Mouse (Mus musculus): Measurements from ENCODE around the gene Akr1b3. TPM values are rescaled to one million over a fixed set of nuclear protein-coding genes. Genes with fewer than 3 reads are reported as not detected.

Gene Akr1b3
- total and polyA plus RNA-seq, 3 experiments = 110 to 532 (median 151) TPM

DNA sequence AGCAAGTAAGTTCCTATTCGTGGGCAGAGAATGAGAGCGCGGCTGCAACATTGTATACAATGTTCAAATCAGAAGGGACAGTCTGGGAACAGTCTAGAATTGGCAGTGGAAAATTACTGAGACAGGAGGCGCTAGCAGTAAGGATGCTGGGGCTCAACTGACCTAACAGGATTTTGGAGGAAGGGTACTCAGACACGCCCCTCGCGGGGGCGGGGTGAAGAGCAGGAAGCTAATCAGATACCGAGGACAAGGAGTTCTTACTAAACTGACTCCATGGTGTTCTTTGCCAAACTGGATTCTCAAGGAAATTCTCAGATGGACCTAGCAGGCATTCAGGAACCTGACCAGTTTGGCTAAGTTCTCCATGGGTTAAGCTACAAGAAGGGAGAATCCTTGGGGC lies 27.7 kb upstream of the Akr1b3 start:
- H3K4me3 ChIP-seq (ENCODE audit: control insufficient read depth in 1 of 2, insufficient read depth in 1 of 2, low read depth in 2 of 2, low read length in 2 of 2) = no peak overlapping the region
- peaks cover 0 to 3% of the 10 kb centered on the region in 2 experiments; a peak in 2 of 4 replicates for H3K27me3 ChIP-seq (ENCODE audit: control insufficient read depth in 1 of 2, insufficient read depth in 2 of 2, low read length in 2 of 2)
- no peak overlapping the region for H3K27ac ChIP-seq (ENCODE audit: control insufficient read depth, low read depth, low read length)
- H3K79me2 ChIP-seq (ENCODE audit: control insufficient read depth, insufficient read depth, low read length, poor library complexity) = no peaks in the 10 kb centered on the region
- H3K4me1 ChIP-seq (ENCODE audit: control insufficient read depth in 1 of 2, insufficient read depth in 2 of 2, low read length in 2 of 2) = no peaks in the 10 kb centered on the region
- H3K9ac ChIP-seq (ENCODE audit: control insufficient read depth, low read depth, low read length, poor library complexity, severe bottlenecking) = no peak overlapping the region
- H3K9me3 ChIP-seq (replicated peaks; ENCODE audit: insufficient read depth, low read length) = no peaks in the 10 kb centered on the region
- no peak for DNase-seq (ENCODE audit: low read depth, low spot score)
- no peaks in the 10 kb centered on the region for H3K36me3 ChIP-seq (ENCODE audit: control insufficient read depth in 1 of 2, insufficient read depth in 2 of 2, low read length in 2 of 2)
- TF ChIP-seq POLR2A (IDR thresholded peaks at IDR 0.05; ENCODE audit: control insufficient read depth in 1 of 2, insufficient read depth in 1 of 2, low read depth in 1 of 2, low read length in 2 of 2, poor library complexity in 1 of 2) (no peak), ELF1 (IDR thresholded peaks at IDR 0.05; ENCODE audit: low read depth, low read length) (no peak), SIN3A (IDR thresholded peaks at IDR 0.05; ENCODE audit: low read length) (no peak), ZMIZ1 (IDR thresholded peaks at IDR 0.05; ENCODE audit: low read depth, low read length) (no peak), HCFC1 (IDR thresholded peaks at IDR 0.05; ENCODE audit: low read depth, low read length) (no peak), MAFK (IDR thresholded peaks at IDR 0.05; ENCODE audit: borderline replicate concordance, low read depth, low read length) (no peak), KAT2A (conservative IDR thresholded peaks at IDR 0.05; ENCODE audit: low read depth, low read length) (no peak), MAX (IDR thresholded peaks at IDR 0.05; ENCODE audit: low read length) (no peak), E2F4 (IDR thresholded peaks at IDR 0.05; ENCODE audit: borderline replicate concordance, low read depth, low read length) (no peak), RCOR1 (IDR thresholded peaks at IDR 0.05; ENCODE audit: low read depth, low read length) (no peak), BHLHE40 (IDR thresholded peaks at IDR 0.05; ENCODE audit: borderline replicate concordance, low read depth, low read length) (no peak), NELFE (IDR thresholded peaks at IDR 0.05; ENCODE audit: low read depth, low read length) (no peak), RAD21 (IDR thresholded peaks at IDR 0.05; ENCODE audit: low read depth, low read length) (no peak), CTCF (IDR thresholded peaks at IDR 0.05 in 2 of 3, conservative IDR thresholded peaks at IDR 0.05 in 1 of 3; ENCODE audit: control insufficient read depth in 1 of 3, insufficient read depth in 1 of 3, low read depth in 2 of 3, low read length in 3 of 3, poor library complexity in 1 of 3, severe bottlenecking in 1 of 3) (no peak), ZKSCAN1 (IDR thresholded peaks at IDR 0.05; ENCODE audit: low read depth, low read length) (no peak), USF2 (IDR thresholded peaks at IDR 0.05; ENCODE audit: borderline replicate concordance in 1 of 2, insufficient read depth in 1 of 2, low read depth in 1 of 2, low read length in 2 of 2) (no peak), TCF12 (IDR thresholded peaks at IDR 0.05; ENCODE audit: low read depth, low read length) (no peak), NRF1 (IDR thresholded peaks at IDR 0.05; ENCODE audit: insufficient read depth, low read depth, low read length, poor library complexity, severe bottlenecking) (no peak), POLR2AphosphoS2 (IDR thresholded peaks at IDR 0.05; ENCODE audit: low read length) (no peak)

- no peaks in the 10 kb centered on the region for H3K79me2 ChIP-seq (ENCODE audit: control insufficient read depth, insufficient read depth, low read length, poor library complexity)
- H3K9ac ChIP-seq (ENCODE audit: control insufficient read depth, low read depth, low read length, poor library complexity, severe bottlenecking) = no peak overlapping the region
- no peaks in the 10 kb centered on the region for H3K9me3 ChIP-seq (replicated peaks; ENCODE audit: insufficient read depth, low read length)
- no peak overlapping the region for H3K27ac ChIP-seq (ENCODE audit: control insufficient read depth, low read depth, low read length)
- no peaks in the 10 kb centered on the region for H3K36me3 ChIP-seq (ENCODE audit: control insufficient read depth in 1 of 2, insufficient read depth in 2 of 2, low read length in 2 of 2)
- no peak overlapping the region for H3K4me3 ChIP-seq (ENCODE audit: control insufficient read depth in 1 of 2, insufficient read depth in 1 of 2, low read depth in 2 of 2, low read length in 2 of 2)
- H3K4me1 ChIP-seq (ENCODE audit: control insufficient read depth in 1 of 2, insufficient read depth in 2 of 2, low read length in 2 of 2) = no peaks in the 10 kb centered on the region
- H3K27me3 ChIP-seq (ENCODE audit: control insufficient read depth in 1 of 2, insufficient read depth in 2 of 2, low read length in 2 of 2) = no peaks in the 10 kb centered on the region; a peak in 1 of 4 replicates
- DNase-seq (ENCODE audit: low read depth, low spot score) = no peak
- TF ChIP-seq SMC3 (IDR thresholded peaks at IDR 0.05; ENCODE audit: low read depth, low read length) (no peak), CHD1 (IDR thresholded peaks at IDR 0.05; ENCODE audit: low read depth, low read length) (no peak), GATA1 (IDR thresholded peaks at IDR 0.05; ENCODE audit: low read depth, low read length) (no peak), NELFE (IDR thresholded peaks at IDR 0.05; ENCODE audit: low read depth, low read length) (no peak), UBTF (IDR thresholded peaks at IDR 0.05; ENCODE audit: borderline replicate concordance, insufficient read depth, low read depth, low read length) (no peak), POLR2AphosphoS2 (IDR thresholded peaks at IDR 0.05; ENCODE audit: low read length) (no peak), E2F4 (IDR thresholded peaks at IDR 0.05; ENCODE audit: borderline replicate concordance, low read depth, low read length) (no peak), TBP (IDR thresholded peaks at IDR 0.05; ENCODE audit: low read depth, low read length) (no peak), TCF12 (IDR thresholded peaks at IDR 0.05; ENCODE audit: low read depth, low read length) (no peak), MAX (IDR thresholded peaks at IDR 0.05; ENCODE audit: low read length) (no peak), ZMIZ1 (IDR thresholded peaks at IDR 0.05; ENCODE audit: low read depth, low read length) (no peak), ZC3H11A (IDR thresholded peaks at IDR 0.05; ENCODE audit: low read depth, low read length) (no peak), ETS1 (IDR thresholded peaks at IDR 0.05; ENCODE audit: low read depth, low read length) (no peak), MAFK (IDR thresholded peaks at IDR 0.05; ENCODE audit: borderline replicate concordance, low read depth, low read length) (no peak), MYC (IDR thresholded peaks at IDR 0.05; ENCODE audit: low read depth, low read length) (no peak), HCFC1 (IDR thresholded peaks at IDR 0.05; ENCODE audit: low read depth, low read length) (no peak), USF1 (IDR thresholded peaks at IDR 0.05; ENCODE audit: low read depth, low read length) (no peak), MXI1 (IDR thresholded peaks at IDR 0.05; ENCODE audit: low read depth, low read length) (no peak), GABPA (IDR thresholded peaks at IDR 0.05; ENCODE audit: low read depth, low read length) (no peak)
Measured at GRCm38 (mm10) chr6:34344135-34344850, 27.0 kb upstream of the Akr1b3 start.

All from MEL (cell line).